In the genomic region with DNA sequence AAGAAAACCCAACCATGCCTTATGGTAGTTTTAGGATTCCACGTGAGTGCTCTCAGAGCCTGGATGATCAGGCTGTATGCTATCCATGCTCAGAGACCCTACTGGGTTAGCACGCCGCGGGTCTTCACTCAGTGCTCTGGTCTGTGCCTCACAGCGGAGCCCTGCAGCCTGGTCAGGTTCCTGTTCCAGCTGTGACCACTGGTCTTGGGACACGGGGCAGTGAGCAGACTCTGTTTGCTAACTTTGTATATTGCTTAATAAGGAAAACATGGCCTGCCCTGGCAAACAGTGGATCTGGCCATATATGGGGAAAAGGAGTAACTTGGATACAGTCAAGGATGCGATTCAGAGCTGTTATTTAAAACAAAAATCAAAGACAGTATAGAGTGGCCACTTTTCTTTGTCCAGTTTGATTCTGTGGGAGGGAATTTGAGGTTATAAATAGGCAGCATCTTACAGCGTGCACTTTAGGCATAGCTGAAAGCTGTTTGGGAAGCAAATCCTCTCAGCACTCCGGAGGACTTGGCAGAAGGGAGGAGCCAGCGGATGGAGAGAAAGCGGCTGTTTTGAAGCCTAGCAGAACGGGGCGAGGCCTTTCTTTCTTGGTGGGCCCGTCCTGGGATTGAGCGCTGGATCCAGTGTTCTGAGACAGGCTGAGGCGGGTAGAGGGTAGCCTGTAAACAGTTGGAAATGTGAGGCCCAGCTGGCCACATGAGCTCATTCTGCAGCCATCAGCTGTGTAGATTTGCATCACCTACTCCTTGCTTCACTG, we compare ENCODE assay signal across 10 mouse cellular contexts. TPM values are rescaled to one million over a fixed set of nuclear protein-coding genes. Genes with fewer than 3 reads are reported as not detected.
DNase-seq lines count a peak whose midpoint lies in the region; ATAC-seq and TF ChIP-seq lines count a peak whose summit lies in the region.
"Had no signal": no experiment of that assay in that cellular context is flagged by ENCODE, and none has a peak within 500 bp of the region (broad histone marks: within the 10 kb centered on the region; RNA-seq: fewer than 3 reads in every experiment).

No protein-coding gene starts in this region.

- no peaks in the 10 kb centered on the region for H3K9me3 ChIP-seq in kidney, embryonic 16.5 days (ENCODE audit: low read length)
- H3K9me3 ChIP-seq in CH12.LX (replicated peaks; ENCODE audit: low read length): no peaks in the 10 kb centered on the region
- no peaks in the 10 kb centered on the region for H3K9me3 ChIP-seq in liver, embryonic 16.5 days (replicated peaks; ENCODE audit: control insufficient read depth, low read length)

- H3K27me3 ChIP-seq in kidney, embryonic 16.5 days (ENCODE audit: insufficient read depth, low read length): no peaks in the 10 kb centered on the region; the same call in 1 of the 2 replicates
- no peaks in the 10 kb centered on the region for H3K27me3 ChIP-seq in CH12.LX (replicated peaks)
- H3K27me3 ChIP-seq in liver, embryonic 16.5 days (ENCODE audit: control insufficient read depth, insufficient read depth, low read depth, low read length): no peaks in the 10 kb centered on the region

- H3K9ac ChIP-seq in kidney, embryonic 16.5 days (replicated peaks; ENCODE audit: low read length): no peak overlapping the region
- H3K9ac ChIP-seq in CH12.LX (ENCODE audit: insufficient read depth, low read depth): no peak overlapping the region
- H3K9ac ChIP-seq in liver, embryonic 16.5 days (ENCODE audit: low read depth, low read length): no peak overlapping the region

- TF ChIP-seq EP300 in CH12.LX (IDR thresholded peaks at IDR 0.05; ENCODE audit: low read length): no peak

- no peaks in the 10 kb centered on the region for H3K79me2 ChIP-seq in CH12.LX (replicated peaks; ENCODE audit: control insufficient read depth, extremely low read depth, insufficient read depth, poor library complexity, severe bottlenecking)

- 50% methylated on average over 16 of the region's 16 CpGs for WGBS in kidney, embryonic 16.5 days
- WGBS in liver, embryonic 16.5 days (ENCODE audit: insufficient replicate concordance): 51% methylated on average over 16 of the region's 16 CpGs

- no peak for TF ChIP-seq RAD21 in CH12.LX (IDR thresholded peaks at IDR 0.05; ENCODE audit: low read depth, low read length)

- no peak for TF ChIP-seq CTCF in CH12.LX (conservative IDR thresholded peaks at IDR 0.05 in 1 of 2, IDR thresholded peaks at IDR 0.05 in 1 of 2; ENCODE audit: low read depth in 2 of 2, low read length in 2 of 2)
- TF ChIP-seq CTCF in brain, embryonic 14.5 days (IDR thresholded peaks at IDR 0.05; ENCODE audit: borderline replicate concordance, extremely low read depth, insufficient read depth, insufficient read length): no peak

- H3K4me2 ChIP-seq in kidney, embryonic 16.5 days (replicated peaks; ENCODE audit: low read depth, low read length): no peak overlapping the region
- H3K4me2 ChIP-seq in CH12.LX (ENCODE audit: insufficient read depth, low read depth, poor library complexity, severe bottlenecking): no peak overlapping the region
- H3K4me2 ChIP-seq in liver, embryonic 16.5 days (ENCODE audit: low read depth, low read length): no peak overlapping the region

- no peak overlapping the region for H3K4me3 ChIP-seq in kidney, embryonic 16.5 days (ENCODE audit: low read length)
- no peak overlapping the region for H3K4me3 ChIP-seq in CH12.LX (replicated peaks in 1 of 3; ENCODE audit: low read depth in 2 of 3, low read length in 2 of 3, poor library complexity in 1 of 3)
- H3K4me3 ChIP-seq in liver, embryonic 16.5 days (ENCODE audit: low read depth, low read length): no peak overlapping the region

- in situ Hi-C loops in CH12.LX (cut with MboI; ENCODE audit: low pct_ligation_motif_present, low pct_unique_long_range_greater_than_20kb, low sequenced_read_pairs): no loop called here

- H3K27ac ChIP-seq in kidney, embryonic 16.5 days (ENCODE audit: low read length): peak overlapping the region; percentile 4; the same call in 1 of the 2 replicates
- no peak overlapping the region for H3K27ac ChIP-seq in CH12.LX (ENCODE audit: insufficient read depth, low read depth)
- no peak overlapping the region for H3K27ac ChIP-seq in liver, embryonic 16.5 days (ENCODE audit: low read length)

- DNase-seq in kidney, adult 18-20 months: no peak
- no peak for DNase-seq in CH12.LX (ENCODE audit: extremely low read depth)
- DNase-seq in brain, embryonic 14.5 days (ENCODE audit: low read depth): peak; percentile 50
- no peak for DNase-seq in left cerebral cortex, adult 8-10 months (ENCODE audit: low spot score in 2 of 2)
- no peak for DNase-seq in right cerebral cortex, postnatal 4 days
- DNase-seq: cerebellum, adult 11 months; gastrocnemius, postnatal 25 days had no signal

- H3K36me3 ChIP-seq in kidney, embryonic 16.5 days (ENCODE audit: insufficient read depth, low read length): no peaks in the 10 kb centered on the region
- H3K36me3 ChIP-seq in CH12.LX (replicated peaks in 1 of 2; ENCODE audit: control insufficient read depth in 1 of 2, insufficient read depth in 1 of 2, low read length in 1 of 2): no peaks in the 10 kb centered on the region
- H3K36me3 ChIP-seq in liver, embryonic 16.5 days (ENCODE audit: control insufficient read depth, insufficient read depth): no peaks in the 10 kb centered on the region

- dilution Hi-C loops in CH12.LX (cut with MboI; ENCODE audit: extremely low pct_ligation_motif_present, extremely low pct_unique_long_range_greater_than_20kb, low sequenced_read_pairs): no loop called here

- TF ChIP-seq POLR2A in CH12.LX (IDR thresholded peaks at IDR 0.05; ENCODE audit: low read depth, low read length): no peak
- no peak for TF ChIP-seq POLR2A in brain, embryonic 14.5 days (IDR thresholded peaks at IDR 0.05; ENCODE audit: borderline replicate concordance, extremely low read depth, insufficient read depth, insufficient read length, poor library complexity, severe bottlenecking)

- peaks cover 4% of the 10 kb centered on the region; the same call in 1 of the 2 replicates for H3K4me1 ChIP-seq in kidney, embryonic 16.5 days (ENCODE audit: insufficient read depth, low read length)
- H3K4me1 ChIP-seq in CH12.LX (ENCODE audit: control insufficient read depth in 1 of 2, insufficient read depth in 2 of 2): peaks cover 0 to 21% of the 10 kb centered on the region in 2 experiments; a peak in 2 of 4 replicates
- peaks cover 3% of the 10 kb centered on the region for H3K4me1 ChIP-seq in liver, embryonic 16.5 days (ENCODE audit: control insufficient read depth, low read depth, low read length)

- ATAC-seq in kidney, embryonic 16.5 days (ENCODE audit: low FRiP score, low TSS enrichment): peak; percentile 59; the same call in 1 of the 2 replicates
- peak; percentile 72 for ATAC-seq in liver, embryonic 16.5 days (ENCODE audit: low read depth)

TF ChIP-seq in CH12.LX, 34 proteins besides CTCF, POLR2A, EP300 and RAD21:
- no peak for TF ChIP-seq JUND (conservative IDR thresholded peaks at IDR 0.05; ENCODE audit: low read depth, low read length)
- no peak for TF ChIP-seq MYC (IDR thresholded peaks at IDR 0.05; ENCODE audit: low read depth, low read length)
- no peak for TF ChIP-seq POLR2AphosphoS2 (IDR thresholded peaks at IDR 0.05; ENCODE audit: low read depth, low read length)
- TF ChIP-seq MXI1 (IDR thresholded peaks at IDR 0.05; ENCODE audit: low read depth, low read length): no peak
- TF ChIP-seq MAX (IDR thresholded peaks at IDR 0.05; ENCODE audit: low read length): no peak
- TF ChIP-seq NRF1 (IDR thresholded peaks at IDR 0.05; ENCODE audit: low read depth, low read length): no peak
- TF ChIP-seq ETS1 (conservative IDR thresholded peaks at IDR 0.05; ENCODE audit: low read depth, low read length): peak; percentile 55

RNA-seq across cellular contexts. Expression of gene Pitx1, which starts 45.6 kb away (rescaled TPM):
- 0.36 and 2.1 TPM in 2 replicates for polyA plus RNA-seq in kidney, embryonic 16.5 days (2015; fragmentation: Nextera tagmentation; extraction: Ambion mirVana)
- total RNA-seq in CH12.LX (2012; rRNA removed): not detected in 2 replicates
- total RNA-seq in CH12.LX (2014; rRNA removed): not detected in 2 replicates
- not detected in 2 replicates for polyA plus RNA-seq in CH12.LX (2012; ENCODE audit: insufficient read length, low read depth)
- 1.3 and 1.4 TPM in 2 replicates for polyA plus RNA-seq in brain, embryonic 14.5 days (2012; rRNA removed)
- polyA plus RNA-seq in liver, embryonic 16.5 days (2015; fragmentation: Nextera tagmentation; extraction: Ambion mirVana): 0.07 TPM in 1 of 2 replicates, not detected in the other
- total RNA-seq in left cerebral cortex, adult 8-10 months (2022): not detected
- total RNA-seq: layer of hippocampus, adult 8-10 months had no signal
